Mouse (Mus musculus) kidney, embryonic 15.5 days (tissue): ENCODE measurements around the gene Aak1. TPM values are rescaled to one million over a fixed set of nuclear protein-coding genes. Genes with fewer than 3 reads are reported as not detected.

Source experiments
- ATAC-seq: fragments of 200-750 bp; cut with Nextera tagmentation; replicated peaks from 2 replicates; pipeline ENCODE4 v1.8.0; 2017; ENCODE audit warnings: moderate TSS enrichment; ENCODE audit not compliant: low FRiP score
- H3K27ac ChIP-seq: fragments of 300-500 bp; sonication (generic); 2 replicates; pipeline ENCODE4 v1.5.1; 2015; ENCODE audit warnings: mild to moderate bottlenecking, inconsistent platforms
- H3K27me3 ChIP-seq: fragments of 300-500 bp; sonication (generic); 2 replicates; pipeline ENCODE4 v1.6.1; 2015; ENCODE audit warnings: inconsistent platforms
- H3K36me3 ChIP-seq: fragments of 300-500 bp; sonication (generic); 2 replicates; pipeline ENCODE4 v1.6.1; 2015; ENCODE audit warnings: inconsistent platforms
- H3K4me1 ChIP-seq: fragments of 300-500 bp; sonication (generic); 2 replicates; pipeline ENCODE4 v1.6.1; 2015; ENCODE audit warnings: inconsistent platforms
- H3K4me2 ChIP-seq: fragments of 300-500 bp; sonication (generic); 2 replicates; pipeline ENCODE4 v1.6.1; 2015; ENCODE audit warnings: moderate library complexity, mild to moderate bottlenecking, inconsistent platforms
- H3K4me3 ChIP-seq: fragments of 300-500 bp; sonication (generic); replicated peaks from 2 replicates; pipeline ENCODE4 v1.5.1; 2015; ENCODE audit warnings: mild to moderate bottlenecking, inconsistent platforms
- H3K9ac ChIP-seq: fragments of 300-500 bp; sonication (generic); 2 replicates; pipeline ENCODE4 v1.6.1; 2015; ENCODE audit warnings: mild to moderate bottlenecking, inconsistent platforms
- H3K9me3 ChIP-seq: fragments of 300-500 bp; sonication (generic); replicated peaks from 2 replicates; pipeline ENCODE4 v1.6.1; 2016; ENCODE audit warnings: inconsistent platforms
- WGBS: fragments of 180-500 bp; shearing (Covaris S2); methylation state at CpG from one replicate; pipeline ENCODE4 v1.1.7; 2015; ENCODE audit warnings: mixed read lengths; 5-methylcytosine and 5-hydroxymethylcytosine counted together
- polyA plus RNA-seq: library from polyadenylated mRNA; unstranded; fragments of >200 nt; fragmentation: Nextera tagmentation; extraction: Ambion mirVana; gene quantifications from 2 replicates; pipeline ENCODE4 v1.2.1, GENCODE M21; 2015

Aak1 gene
- polyA plus RNA-seq: 12.1 and 13.5 TPM in 2 replicates

DNA sequence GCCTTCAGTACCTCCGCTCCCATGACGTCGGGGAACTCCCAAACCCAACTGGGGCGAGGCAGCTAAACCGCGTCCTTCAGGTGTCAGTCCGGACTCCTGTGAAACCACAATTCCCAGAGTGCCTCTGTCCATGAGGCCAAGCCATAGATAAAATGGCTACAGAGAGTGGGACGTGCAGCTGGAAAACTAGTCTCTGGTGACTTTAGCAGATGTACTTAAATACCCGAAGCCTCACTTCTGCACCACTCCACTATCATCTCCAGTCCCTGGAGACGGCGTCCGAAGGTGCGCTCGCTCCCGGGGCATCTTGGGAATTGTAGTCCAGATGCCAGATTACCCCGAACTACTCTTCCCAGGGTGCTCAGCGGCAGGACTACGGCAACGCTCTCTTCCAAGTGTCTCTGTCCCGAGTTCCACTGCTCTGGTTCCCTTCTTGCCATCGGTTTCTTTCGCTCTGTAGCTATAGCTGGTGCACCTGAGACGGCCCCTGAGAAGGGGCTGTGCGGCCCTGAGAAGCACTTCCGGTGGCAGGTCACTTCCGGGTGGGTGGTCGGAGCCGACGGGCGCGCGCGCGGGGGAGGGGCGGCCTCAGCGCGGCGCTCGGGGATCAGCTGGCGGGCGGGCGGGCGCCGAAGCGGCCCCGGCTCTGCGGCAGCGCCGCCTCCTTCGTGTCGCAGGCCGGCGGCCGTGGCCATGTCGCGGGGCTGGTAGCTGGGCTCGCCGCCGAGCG lies at the start of gene Aak1:
TSS of gene Aak1 (plus strand) at position 603 of the 730 bp plus-strand sequence.
- H3K27me3 ChIP-seq: no peaks in the 10 kb centered on the region
- under 1% methylated on average over 60 of the region's 60 CpGs for WGBS
- no peaks in the 10 kb centered on the region for H3K9me3 ChIP-seq
- H3K36me3 ChIP-seq: peaks cover 6% of the 10 kb centered on the region
- H3K27ac ChIP-seq: peak within 1 kb of the TSS; percentile 98
- ATAC-seq: peak; percentile 92
- peak within 1 kb of the TSS; percentile 73 for H3K4me2 ChIP-seq
- H3K4me3 ChIP-seq: peak within 1 kb of the TSS; percentile 77
- H3K4me1 ChIP-seq: peaks cover 34% of the 10 kb centered on the region
- peak within 1 kb of the TSS; percentile 85 for H3K9ac ChIP-seq

DNA sequence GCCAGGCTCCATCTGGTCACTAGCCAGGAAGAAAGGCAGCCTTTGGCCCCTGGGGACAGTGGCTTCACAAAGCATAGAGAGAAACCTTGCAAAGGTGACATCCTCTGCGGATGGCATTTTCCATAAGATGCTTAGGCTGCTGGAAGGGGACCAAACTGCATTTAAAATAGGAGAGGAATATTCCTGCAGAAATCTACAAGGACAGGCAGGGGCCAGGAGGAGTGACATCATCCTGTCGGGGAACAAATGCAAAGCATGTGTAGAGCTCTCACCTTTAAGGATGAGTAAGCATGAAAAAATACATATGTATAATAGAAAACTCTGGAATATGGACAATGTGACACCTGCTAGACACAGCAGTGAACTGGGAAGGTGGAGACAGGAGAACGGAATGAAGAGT lies 48.9 kb upstream of the Aak1 start:
- H3K27ac ChIP-seq: no peak overlapping the region
- 84% methylated on average over 3 of the region's 3 CpGs for WGBS
- ATAC-seq: no peak
- H3K27me3 ChIP-seq: no peaks in the 10 kb centered on the region
- no peak overlapping the region for H3K4me3 ChIP-seq
- H3K36me3 ChIP-seq: no peaks in the 10 kb centered on the region
- H3K4me1 ChIP-seq: no peaks in the 10 kb centered on the region
- H3K9ac ChIP-seq: no peak overlapping the region
- H3K9me3 ChIP-seq: no peaks in the 10 kb centered on the region
- no peak overlapping the region for H3K4me2 ChIP-seq

DNA sequence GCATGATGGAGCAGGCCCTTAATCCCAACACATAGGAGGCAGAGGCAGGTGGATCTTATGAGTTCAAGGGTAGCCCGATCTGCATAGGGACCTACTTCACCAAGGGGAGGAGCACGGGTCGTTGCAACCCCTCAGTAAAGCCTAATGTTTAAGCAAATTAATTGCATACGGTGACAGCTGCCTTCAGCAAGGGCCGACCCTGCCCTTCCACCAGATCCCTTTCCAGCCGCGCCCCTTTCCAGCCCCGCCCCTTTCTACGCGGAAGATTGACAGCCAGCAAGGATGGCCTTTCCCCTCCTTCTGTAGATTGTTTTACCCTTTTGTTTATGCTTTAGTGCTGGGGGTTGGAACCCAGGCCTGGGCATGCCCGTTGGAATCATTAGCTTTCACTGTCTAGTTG lies 47.9 kb upstream of the Aak1 start:
- 39% methylated on average over 11 of the region's 11 CpGs for WGBS
- no peak for ATAC-seq
- Histone ChIP-seq H3K4me1 (no peaks in the 10 kb centered on the region), H3K4me2 (no peak overlapping the region), H3K36me3 (no peaks in the 10 kb centered on the region), H3K9ac (no peak overlapping the region), H3K9me3 (no peaks in the 10 kb centered on the region), H3K4me3 (no peak overlapping the region), H3K27me3 (no peaks in the 10 kb centered on the region), H3K27ac (no peak overlapping the region)

DNA sequence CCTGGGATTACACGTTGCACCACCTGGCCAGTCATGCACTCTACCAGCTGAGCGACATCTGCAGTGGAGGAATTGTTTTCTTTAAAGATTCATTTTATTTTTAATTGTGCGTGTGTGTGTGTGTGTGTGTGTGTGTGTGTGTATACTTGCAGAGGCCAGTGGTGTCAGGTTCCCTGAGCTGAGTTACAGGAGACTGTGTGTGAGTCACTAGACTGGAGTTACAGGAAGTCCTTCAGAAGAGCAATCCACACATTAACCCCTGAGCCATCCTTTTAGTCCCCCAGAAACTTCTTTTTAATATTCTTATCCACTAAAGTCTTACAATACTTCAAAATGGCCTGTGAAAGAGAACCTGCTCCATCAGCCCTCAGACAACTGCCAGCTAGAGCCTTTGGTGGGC lies 44.7 kb upstream of the Aak1 start:
- Histone ChIP-seq H3K4me1 (no peaks in the 10 kb centered on the region), H3K4me2 (no peak overlapping the region), H3K9me3 (no peaks in the 10 kb centered on the region), H3K4me3 (no peak overlapping the region), H3K36me3 (no peaks in the 10 kb centered on the region), H3K9ac (no peak overlapping the region), H3K27me3 (peaks cover 6% of the 10 kb centered on the region; the same call in 1 of the 2 replicates), H3K27ac (no peak overlapping the region)
- 62% methylated on average over 3 of the region's 3 CpGs for WGBS
- no peak for ATAC-seq

DNA sequence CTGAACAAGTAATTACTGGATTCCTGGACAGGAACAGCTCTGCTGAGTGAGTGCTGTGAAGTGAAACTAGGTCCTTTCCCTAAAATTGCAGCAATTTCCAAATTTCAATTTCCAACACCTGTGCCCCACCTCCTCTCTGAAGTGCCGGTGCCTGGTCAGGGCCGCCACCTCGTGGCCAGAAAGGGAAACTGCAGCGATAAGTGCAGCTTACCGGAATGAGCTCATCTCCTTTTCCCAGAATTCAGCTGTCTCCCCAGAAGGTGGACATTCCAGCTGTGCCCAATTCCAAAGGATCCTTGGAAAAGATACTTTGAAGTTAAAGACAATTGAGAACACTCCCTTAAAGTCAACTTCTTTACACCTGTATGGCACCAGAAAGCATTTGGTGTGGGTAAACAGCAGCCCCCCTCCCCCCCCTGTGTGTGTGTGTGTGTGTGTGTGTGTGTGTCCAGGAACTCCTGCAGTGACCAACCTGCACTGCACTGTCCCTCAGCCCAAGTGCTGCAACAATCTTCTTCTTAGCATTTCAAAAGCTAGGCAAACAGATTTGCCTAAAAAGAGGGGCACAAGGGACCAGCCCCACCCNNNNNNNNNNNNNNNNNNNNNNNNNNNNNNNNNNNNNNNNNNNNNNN lies 42.7 kb upstream of the Aak1 start:
- peaks cover 10% of the 10 kb centered on the region; the same call in 1 of the 2 replicates for H3K27me3 ChIP-seq
- peak; percentile 46; the same call in 1 of the 2 replicates for ATAC-seq
- H3K4me3 ChIP-seq: no peak overlapping the region
- H3K27ac ChIP-seq: no peak overlapping the region
- no peak overlapping the region for H3K4me2 ChIP-seq
- WGBS: 3% methylated on average over 5 of the region's 5 CpGs
- no peaks in the 10 kb centered on the region for H3K4me1 ChIP-seq
- no peak overlapping the region for H3K9ac ChIP-seq
- H3K9me3 ChIP-seq: no peaks in the 10 kb centered on the region
- no peaks in the 10 kb centered on the region for H3K36me3 ChIP-seq

DNA sequence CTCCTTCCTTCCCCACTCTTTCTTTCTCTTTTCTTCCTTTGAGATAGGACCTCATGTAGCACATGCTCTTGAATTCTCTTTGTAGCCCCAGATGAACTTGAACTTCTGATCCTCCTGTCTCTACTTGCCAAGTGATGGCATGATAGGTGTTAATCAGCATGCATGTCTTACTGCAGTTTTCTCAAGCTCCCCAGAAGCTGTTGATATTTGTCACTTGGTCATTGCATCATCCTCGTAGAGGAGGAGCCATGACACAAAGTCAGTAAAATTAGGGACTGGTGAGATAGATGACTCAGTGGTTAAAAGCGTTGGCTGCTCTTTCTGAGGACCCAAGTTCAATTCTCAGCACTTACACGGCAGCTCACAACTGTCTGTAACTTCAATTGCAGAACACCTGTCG lies 36.4 kb upstream of the Aak1 start:
- 60% methylated on average over 4 of the region's 4 CpGs for WGBS
- no peak overlapping the region for H3K27ac ChIP-seq
- peaks cover 9% of the 10 kb centered on the region for H3K4me1 ChIP-seq
- no peaks in the 10 kb centered on the region for H3K9me3 ChIP-seq
- H3K36me3 ChIP-seq: no peaks in the 10 kb centered on the region
- H3K4me2 ChIP-seq: no peak overlapping the region
- no peak overlapping the region for H3K4me3 ChIP-seq
- no peak overlapping the region for H3K9ac ChIP-seq
- peaks cover 8% of the 10 kb centered on the region; the same call in 1 of the 2 replicates for H3K27me3 ChIP-seq
- no peak for ATAC-seq

DNA sequence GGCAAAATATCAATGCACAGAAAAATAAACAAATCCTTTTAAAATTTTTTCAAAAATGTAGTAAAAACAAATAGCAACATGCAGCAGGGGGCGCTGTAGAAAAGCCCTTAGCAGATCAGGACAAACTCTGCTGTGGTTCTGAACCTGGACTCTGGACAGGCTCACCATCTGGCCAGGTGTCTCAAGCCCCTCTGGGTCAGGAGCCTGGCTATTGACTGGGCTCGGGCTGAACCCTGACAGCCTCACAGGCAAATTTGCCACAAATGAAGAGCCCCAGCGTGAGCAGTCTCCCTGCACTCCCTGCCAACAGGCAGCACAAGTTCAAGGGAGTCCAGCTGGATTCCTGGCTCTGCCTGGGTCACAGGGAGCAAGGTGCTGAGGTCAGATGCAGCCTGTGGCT lies 36.0 kb upstream of the Aak1 start:
- Histone ChIP-seq H3K27ac (no peak overlapping the region), H3K27me3 (0 out of 2 replicates have a peak, but pooled peaks cover 4% of the 10 kb centered on the region), H3K36me3 (no peaks in the 10 kb centered on the region), H3K4me2 (no peak overlapping the region), H3K4me1 (peaks cover 9% of the 10 kb centered on the region), H3K9ac (no peak overlapping the region), H3K4me3 (no peak overlapping the region), H3K9me3 (no peaks in the 10 kb centered on the region)
- no peak for ATAC-seq
- 24% methylated on average over 3 of the region's 3 CpGs for WGBS

DNA sequence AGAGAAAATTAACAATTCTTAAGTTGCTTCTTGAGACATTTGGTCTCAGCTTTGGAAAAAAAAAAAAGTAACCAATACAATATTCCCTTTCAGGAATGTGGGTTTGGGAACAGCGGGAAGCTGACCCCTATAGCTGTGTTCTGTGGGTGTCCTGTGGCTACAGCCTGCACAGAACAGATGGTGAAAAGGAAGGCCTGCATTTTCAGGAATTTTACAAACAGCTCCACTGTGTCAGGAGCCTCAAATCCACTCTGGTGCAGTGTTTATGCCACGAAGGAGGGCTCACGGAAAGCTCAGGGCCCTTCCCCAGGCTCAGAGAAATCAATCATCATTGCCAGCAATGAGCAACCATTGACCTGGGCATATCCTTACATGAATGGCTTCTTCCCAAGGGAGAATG lies 34.4 kb upstream of the Aak1 start:
- Histone ChIP-seq H3K27ac (peak overlapping the region; percentile 41; the same call in 1 of the 2 replicates), H3K27me3 (0 out of 2 replicates have a peak, but pooled peaks cover 3% of the 10 kb centered on the region), H3K9ac (0 out of 2 replicates have a peak overlapping the region, but pooled peaks have one; percentile 14), H3K4me1 (peaks cover 9% of the 10 kb centered on the region), H3K4me2 (peak overlapping the region; percentile 52), H3K4me3 (no peak overlapping the region), H3K36me3 (no peaks in the 10 kb centered on the region), H3K9me3 (no peaks in the 10 kb centered on the region)
- ATAC-seq: no peak
- WGBS: 54% methylated on average over 3 of the region's 3 CpGs

DNA sequence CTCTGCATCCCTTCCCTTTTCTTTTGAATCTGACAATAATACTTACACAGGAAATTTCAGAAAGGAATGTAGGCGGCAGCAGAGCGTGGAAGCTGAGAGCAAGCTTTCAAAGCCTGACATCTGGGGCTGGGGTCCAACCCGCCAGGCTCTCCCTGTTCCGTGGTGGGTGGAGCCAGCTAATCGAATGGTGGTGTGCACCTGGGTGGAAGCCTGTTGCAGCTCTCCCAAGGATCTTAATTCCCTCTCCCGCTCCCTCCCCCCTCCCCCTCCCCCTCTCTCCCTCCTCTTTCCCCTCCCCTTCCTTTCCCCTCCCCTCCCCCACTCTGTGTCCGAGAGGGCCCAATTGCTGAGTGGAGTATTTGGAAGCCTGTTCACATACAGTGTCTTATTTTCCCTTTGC lies 33.9 kb upstream of the Aak1 start:
- H3K36me3 ChIP-seq: no peaks in the 10 kb centered on the region
- peak overlapping the region; percentile 52 for H3K4me2 ChIP-seq
- ATAC-seq: no peak
- H3K27ac ChIP-seq: peak overlapping the region; percentile 41; the same call in 1 of the 2 replicates
- WGBS: 10% methylated on average over 7 of the region's 7 CpGs
- no peaks in the 10 kb centered on the region for H3K27me3 ChIP-seq
- H3K9ac ChIP-seq: 0 out of 2 replicates have a peak overlapping the region, but pooled peaks have one; percentile 14
- H3K4me1 ChIP-seq: peaks cover 9% of the 10 kb centered on the region
- peak overlapping the region; percentile 11; the same call in 1 of the 2 replicates for H3K4me3 ChIP-seq
- H3K9me3 ChIP-seq: no peaks in the 10 kb centered on the region

DNA sequence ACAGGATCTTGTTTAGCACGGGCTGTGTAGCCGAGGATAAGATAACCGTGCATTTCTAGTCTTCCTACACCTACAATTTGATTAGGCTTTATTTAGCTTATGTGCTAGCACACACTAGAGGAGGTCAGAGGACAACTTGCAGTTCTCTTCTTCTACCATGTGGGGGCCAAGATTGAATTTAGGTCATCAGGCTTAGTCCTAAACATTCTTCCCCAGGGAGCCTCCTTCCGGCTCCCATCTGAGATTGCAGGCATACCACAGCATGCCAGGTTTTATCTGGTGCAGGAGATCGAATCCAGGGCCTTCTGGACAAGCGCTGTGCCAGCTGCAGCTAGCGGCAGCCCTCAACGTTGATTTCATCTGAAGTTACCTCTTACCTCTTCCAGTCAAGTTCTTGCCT lies 32.7 kb upstream of the Aak1 start:
- Histone ChIP-seq H3K36me3 (no peaks in the 10 kb centered on the region), H3K9ac (no peak overlapping the region), H3K4me2 (no peak overlapping the region), H3K4me1 (peaks cover 9% of the 10 kb centered on the region), H3K9me3 (no peaks in the 10 kb centered on the region), H3K27ac (no peak overlapping the region), H3K27me3 (no peaks in the 10 kb centered on the region), H3K4me3 (no peak overlapping the region)
- WGBS: 26% methylated on average over 8 of the region's 8 CpGs
- ATAC-seq: no peak

DNA sequence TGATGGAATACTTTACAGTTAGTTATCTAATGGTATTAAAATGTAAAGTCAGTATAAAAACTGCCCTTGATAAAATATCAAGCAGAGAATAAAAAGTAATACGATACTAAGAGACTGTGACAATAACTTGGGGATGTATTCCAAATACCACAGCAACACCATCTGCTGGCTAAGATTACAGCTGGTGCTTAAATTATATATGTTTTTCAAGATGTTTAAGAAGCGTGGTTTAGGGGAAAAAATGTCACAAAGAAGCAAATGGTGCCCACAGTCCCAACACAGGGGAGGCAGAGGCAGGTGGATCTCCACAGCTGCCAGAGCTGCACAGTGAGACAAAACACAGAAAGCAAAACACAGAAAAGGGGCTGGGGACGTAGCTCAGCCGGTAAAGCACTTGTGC lies 30.4 kb upstream of the Aak1 start:
- no peaks in the 10 kb centered on the region for H3K27me3 ChIP-seq
- no peak overlapping the region for H3K27ac ChIP-seq
- H3K9ac ChIP-seq: no peak overlapping the region
- peaks cover 27% of the 10 kb centered on the region for H3K4me1 ChIP-seq
- no peak for ATAC-seq
- H3K36me3 ChIP-seq: no peaks in the 10 kb centered on the region
- 73% methylated on average over 4 of the region's 4 CpGs for WGBS
- no peaks in the 10 kb centered on the region for H3K9me3 ChIP-seq
- H3K4me3 ChIP-seq: no peak overlapping the region
- H3K4me2 ChIP-seq: no peak overlapping the region

DNA sequence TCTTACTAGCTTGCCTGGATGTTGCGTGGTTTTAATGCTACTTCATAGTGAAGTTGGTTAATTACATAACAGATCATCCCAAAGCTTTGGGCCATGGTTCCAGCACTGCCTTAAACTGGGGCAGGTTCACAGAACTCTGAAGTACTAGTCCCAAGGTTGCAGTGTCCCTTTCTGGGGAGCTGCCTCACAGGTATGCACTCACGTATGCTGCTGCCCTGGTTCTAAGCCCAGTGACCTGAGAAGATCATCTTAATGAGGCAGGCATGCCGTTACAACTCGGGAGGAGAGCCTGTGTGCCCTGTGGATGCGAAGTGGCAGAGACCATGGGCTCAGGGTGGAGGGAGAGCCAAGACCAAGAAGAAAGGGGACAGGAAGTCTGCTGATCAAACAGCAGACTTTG lies 29.4 kb upstream of the Aak1 start:
- Histone ChIP-seq H3K4me1 (peaks cover 26% of the 10 kb centered on the region), H3K9ac (no peak overlapping the region), H3K36me3 (no peaks in the 10 kb centered on the region), H3K27ac (no peak overlapping the region), H3K9me3 (no peaks in the 10 kb centered on the region), H3K4me3 (no peak overlapping the region), H3K4me2 (no peak overlapping the region), H3K27me3 (no peaks in the 10 kb centered on the region)
- WGBS: 65% methylated on average over 5 of the region's 5 CpGs
- ATAC-seq: no peak
